Mouse (Mus musculus) liver, embryonic 14.5 days (tissue): Measurements from ENCODE around the gene Mob1a. TPM values are rescaled to one million over a fixed set of nuclear protein-coding genes. Genes with fewer than 3 reads are reported as not detected.

Experiments
- ATAC-seq: fragments of 200-750 bp; cut with Nextera tagmentation; 2 replicates; pipeline ENCODE4 v1.8.0; 2017; ENCODE audit warnings: moderate number of reproducible peaks, mild to moderate bottlenecking, moderate library complexity; ENCODE audit not compliant: insufficient read depth
- DNase-seq, 3 experiments: peaks; one replicate each; pipeline ENCODE4 v3.0.0-alpha.2; 2012 to 2013; ENCODE audit warnings: low read depth in 3 of 3, low spot score in 3 of 3
- H3K27ac ChIP-seq: fragments of 300-500 bp; sonication (generic); 2 replicates; pipeline ENCODE4 v1.5.1; 2014; ENCODE audit warnings: moderate library complexity, mild to moderate bottlenecking, control low read depth, inconsistent platforms
- H3K27me3 ChIP-seq: fragments of 300-500 bp; sonication (generic); 2 replicates; pipeline ENCODE4 v1.6.1; 2014; ENCODE audit warnings: mild to moderate bottlenecking, low read length, moderate library complexity; ENCODE audit not compliant: control insufficient read depth, insufficient read depth
- H3K36me3 ChIP-seq: fragments of 300-500 bp; sonication (generic); replicated peaks from 2 replicates; pipeline ENCODE4 v1.6.1; 2014; ENCODE audit warnings: low read depth; ENCODE audit not compliant: control insufficient read depth, insufficient read depth
- H3K4me1 ChIP-seq, 2 experiments: fragments of 200-500 bp in 1 of 2; fragments of 300-500 bp in 1 of 2; sonication (generic) in 1 of 2; replicated peaks; 2 replicates each; pipeline ENCODE4 v1.6.1; 2012 to 2014; ENCODE audit warnings: antibody characterized with exemption in 1 of 2, inconsistent platforms in 1 of 2, low read length in 1 of 2; ENCODE audit not compliant: control insufficient read depth in 2 of 2, insufficient read depth in 2 of 2
- H3K4me2 ChIP-seq: fragments of 300-500 bp; sonication (generic); 2 replicates; pipeline ENCODE4 v1.6.1; 2014; ENCODE audit warnings: low read depth, mild to moderate bottlenecking, control low read depth, moderate library complexity
- H3K4me3 ChIP-seq, 2 experiments: fragments of 200-500 bp in 1 of 2; fragments of 300-500 bp in 1 of 2; sonication (generic) in 1 of 2; 2 replicates each; pipeline ENCODE4 v1.5.1; 2012 to 2014; ENCODE audit warnings: low read depth in 2 of 2, low read length in 2 of 2, mild to moderate bottlenecking in 2 of 2, control low read depth in 1 of 2, inconsistent platforms in 1 of 2, moderate library complexity in 1 of 2; ENCODE audit not compliant: insufficient read depth in 1 of 2
- H3K9ac ChIP-seq: fragments of 300-500 bp; sonication (generic); replicated peaks from 2 replicates; pipeline ENCODE4 v1.6.1; 2014; ENCODE audit warnings: mild to moderate bottlenecking, control low read depth, moderate library complexity
- H3K9me3 ChIP-seq: fragments of 300-500 bp; sonication (generic); 2 replicates; pipeline ENCODE4 v1.6.1; 2016; ENCODE audit warnings: low read length, mixed read lengths; ENCODE audit not compliant: control insufficient read depth
- CTCF ChIP-seq: IDR thresholded peaks from 2 replicates; pipeline ENCODE4 v1.5.1; 2016; ENCODE audit warnings: antibody characterized with exemption, low read depth, control low read depth
- EP300 ChIP-seq: IDR thresholded peaks from 2 replicates; pipeline ENCODE4 v1.6.1; 2016; ENCODE audit warnings: antibody characterized with exemption, low read depth
- WGBS: fragments of 180-500 bp; shearing (Covaris S2); extraction: QIAGEN DNeasy Blood & Tissue Kit; methylation state at CpG from one replicate; pipeline ENCODE4 v1.1.7; 2014; ENCODE audit not compliant: insufficient replicate concordance; 5-methylcytosine and 5-hydroxymethylcytosine counted together
- polyA plus RNA-seq, 2 experiments: library from polyadenylated mRNA; depleted of rRNA in 1 of 2; stranded (reverse) in 1 of 2; unstranded in 1 of 2; fragments of >200 nt; fragmentation: Nextera tagmentation in 1 of 2; extraction: Ambion mirVana in 1 of 2; gene quantifications; 2 replicates each; pipeline versions ENCODE4 v1.2.1 to v1.2.3; 2012 to 2014

Mob1a gene
- polyA plus RNA-seq, 2 experiments = 25.2 to 39.4 TPM

- no peak overlapping the region for H3K9ac ChIP-seq
- no peak overlapping the region for H3K4me3 ChIP-seq
- DNase-seq = no peak
- H3K9me3 ChIP-seq = no peaks in the 10 kb centered on the region
- H3K36me3 ChIP-seq = peaks cover 33% of the 10 kb centered on the region
- ATAC-seq = peak; percentile 40; the same call in 1 of the 2 replicates
- no peaks in the 10 kb centered on the region for H3K27me3 ChIP-seq
- peak; percentile 58 for TF ChIP-seq EP300
- no peak for TF ChIP-seq CTCF
- no peak overlapping the region for H3K4me2 ChIP-seq
- 36% methylated on average over 11 of the region's 11 CpGs for WGBS
- no peak overlapping the region for H3K27ac ChIP-seq
- peaks cover 2 to 11% of the 10 kb centered on the region in 2 experiments for H3K4me1 ChIP-seq
These were observed 35.9 kb downstream of the Mob1a start for GRCm38 (mm10) chr6:83361523-83362248.

- Histone ChIP-seq H3K27ac (no peak overlapping the region), H3K9ac (no peak overlapping the region), H3K9me3 (no peaks in the 10 kb centered on the region), H3K36me3 (peaks cover 22% of the 10 kb centered on the region), H3K4me1 (peaks cover 0 to 8% of the 10 kb centered on the region in 2 experiments; a peak in 2 of 4 replicates), H3K27me3 (no peaks in the 10 kb centered on the region), H3K4me2 (no peak overlapping the region), H3K4me3 (no peak overlapping the region)
- 82% methylated on average over 12 of the region's 12 CpGs for WGBS
- DNase-seq (no peak), ATAC-seq (no peak)
- TF ChIP-seq EP300 = no peak
- no peak for TF ChIP-seq CTCF
These were observed 37.3 kb downstream of the Mob1a start for GRCm38 (mm10) chr6:83363075-83363474.

GRCm38 (mm10) chr6:83370316-83370965 lies 44.6 kb downstream of the Mob1a start:
- 82% methylated on average over 21 of the region's 21 CpGs for WGBS
- no peaks in the 10 kb centered on the region for H3K9me3 ChIP-seq
- TF ChIP-seq CTCF = no peak
- no peak for TF ChIP-seq EP300

GRCm38 (mm10) chr6:83371350-83371749 lies 45.5 kb downstream of the Mob1a start:
- H3K9ac ChIP-seq = no peak overlapping the region
- no peak for TF ChIP-seq EP300
- TF ChIP-seq CTCF = no peak
- no peak overlapping the region for H3K4me3 ChIP-seq
- H3K4me2 ChIP-seq = no peak overlapping the region
- no peaks in the 10 kb centered on the region for H3K9me3 ChIP-seq
- WGBS = 68% methylated on average over 3 of the region's 3 CpGs
- peaks cover 37% of the 10 kb centered on the region for H3K36me3 ChIP-seq
- no peak for DNase-seq
- no peaks in the 10 kb centered on the region for H3K27me3 ChIP-seq
- H3K27ac ChIP-seq = no peak overlapping the region
- no peaks in the 10 kb centered on the region for H3K4me1 ChIP-seq
- no peak for ATAC-seq

More at GRCm38 (mm10) chr6:83370316-83370965, 44.6 kb downstream of the Mob1a start:
- H3K27me3 ChIP-seq = no peaks in the 10 kb centered on the region
- no peak overlapping the region for H3K27ac ChIP-seq
- no peaks in the 10 kb centered on the region for H3K4me1 ChIP-seq
- no peak overlapping the region for H3K4me3 ChIP-seq
- H3K4me2 ChIP-seq = no peak overlapping the region
- DNase-seq (no peak), ATAC-seq (no peak)
- peaks cover 32% of the 10 kb centered on the region for H3K36me3 ChIP-seq
- no peak overlapping the region for H3K9ac ChIP-seq

- DNase-seq (no peak), ATAC-seq (no peak)
- H3K27me3 ChIP-seq = no peaks in the 10 kb centered on the region
- H3K36me3 ChIP-seq = peaks cover 37% of the 10 kb centered on the region
- no peaks in the 10 kb centered on the region for H3K4me1 ChIP-seq
- H3K27ac ChIP-seq = no peak overlapping the region
- TF ChIP-seq CTCF (no peak), EP300 (no peak)
- H3K4me3 ChIP-seq = no peak overlapping the region
- H3K4me2 ChIP-seq = no peak overlapping the region
- no peak overlapping the region for H3K9ac ChIP-seq
- H3K9me3 ChIP-seq = no peaks in the 10 kb centered on the region
- 73% methylated on average over 9 of the region's 9 CpGs for WGBS
These were observed 48.0 kb downstream of the Mob1a start for GRCm38 (mm10) chr6:83373704-83374300.
